Mouse (Mus musculus): ENCODE data around the gene Ppp2r2c. TPM values are rescaled to one million over a fixed set of nuclear protein-coding genes. Genes with fewer than 3 reads are reported as not detected.

Gene Ppp2r2c
- total RNA-seq, 2 experiments from 2014 or later, result 4.0 to 6.6 TPM

- peak; percentile 22 to 30 for DNase-seq
Observed at GRCm38 (mm10) chr5:36869578-36870236, 1.4 kb downstream of the Ppp2r2c start.

- DNase-seq, result no peak
Observed at GRCm38 (mm10) chr5:36870916-36871315, 2.6 kb downstream of the Ppp2r2c start.

DNA sequence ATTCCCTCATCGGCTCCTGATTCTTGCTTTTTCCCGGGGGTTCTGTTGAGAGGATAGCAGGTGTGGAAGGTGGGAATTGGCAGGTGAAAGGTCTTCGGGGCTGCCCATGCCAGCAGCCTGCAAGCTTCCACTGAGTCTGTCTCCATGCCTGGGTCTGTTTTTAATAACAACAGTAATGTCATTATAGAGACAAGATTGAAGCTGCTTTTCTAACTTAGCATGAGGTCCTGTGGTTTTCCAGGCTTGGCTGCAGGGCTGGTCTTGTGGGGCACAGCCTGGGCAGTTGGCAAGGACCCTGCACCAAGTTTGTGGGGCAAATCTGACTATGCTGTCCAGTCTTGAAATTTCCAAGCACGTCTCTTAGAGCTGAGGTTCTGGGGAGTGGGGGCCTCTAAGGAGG, 7.6 kb downstream of the Ppp2r2c start:
- no peak for DNase-seq

DNA sequence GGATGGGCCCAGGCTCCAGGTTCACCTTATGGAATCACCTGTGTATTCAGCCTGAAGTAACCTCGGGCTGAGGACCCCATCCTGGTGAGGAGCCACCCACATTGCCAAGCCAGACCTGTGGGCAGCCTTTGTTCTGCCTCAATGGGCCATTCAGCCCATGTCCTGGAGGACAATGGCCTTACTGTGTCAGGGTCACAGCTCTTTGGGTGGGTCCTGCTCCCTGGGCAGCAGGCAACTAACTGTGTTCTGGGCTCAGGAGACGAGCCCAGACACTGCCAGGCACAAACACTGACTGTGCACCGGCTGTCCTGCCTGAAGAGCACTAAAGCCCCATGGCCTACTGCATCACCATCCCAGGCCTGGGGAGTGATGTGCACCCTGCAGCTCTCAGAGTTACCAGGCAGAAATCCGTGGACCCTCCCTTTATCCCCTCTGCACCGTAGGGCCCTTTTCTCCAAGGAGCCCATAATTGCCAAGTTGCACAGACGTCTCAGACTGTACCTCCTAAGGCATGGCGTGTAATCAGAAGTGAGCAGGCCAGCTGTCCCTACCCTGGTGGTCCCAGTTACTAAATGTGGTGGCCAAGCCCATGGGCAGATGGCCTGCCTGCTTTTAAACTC, 8.6 kb downstream of the Ppp2r2c start:
- no peak for DNase-seq

DNA sequence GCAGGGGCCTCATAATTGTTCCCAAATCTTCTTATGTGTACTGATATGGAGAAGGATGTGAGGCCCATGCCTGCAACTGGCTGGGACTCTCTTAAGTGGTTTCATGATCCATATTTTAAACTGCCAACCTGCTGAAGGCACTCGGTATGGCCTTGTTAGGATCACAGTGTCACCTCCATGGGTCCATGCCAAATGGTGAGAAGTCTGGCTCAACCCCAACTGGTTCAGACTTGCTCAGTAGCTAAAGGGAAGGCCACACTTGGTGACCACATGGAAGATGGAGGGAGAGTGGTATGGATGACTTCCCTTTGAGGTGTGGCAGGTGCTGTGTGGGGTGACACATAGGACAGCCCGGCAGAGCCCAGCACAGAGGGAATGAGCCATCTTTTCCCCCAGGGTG, 9.3 kb downstream of the Ppp2r2c start:
- DNase-seq, result no peak

GRCm38 (mm10) chr5:36878801-36879200, 10.5 kb downstream of the Ppp2r2c start:
- no peak for DNase-seq

DNA sequence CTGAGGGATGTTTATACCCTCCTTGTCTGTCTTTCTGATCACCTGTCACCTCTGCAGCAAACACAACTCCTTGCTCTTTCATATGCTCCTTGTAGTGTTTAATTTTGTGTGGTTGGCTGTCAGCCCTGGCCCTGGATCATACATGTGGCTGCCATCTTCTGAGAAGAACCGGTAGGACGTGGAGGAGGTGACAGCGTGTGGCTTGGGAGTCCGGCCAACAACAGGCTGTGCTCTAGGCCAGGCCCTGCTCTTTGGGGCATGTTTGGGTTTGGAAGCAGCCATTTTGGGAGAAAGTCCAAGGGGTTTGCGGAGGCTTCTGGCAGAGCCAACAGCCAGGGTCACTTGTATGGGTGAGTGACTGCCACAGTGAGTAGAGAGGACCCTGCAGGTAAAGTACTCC, 12.3 kb downstream of the Ppp2r2c start:
- no peak for DNase-seq

- DNase-seq, result no peak
Observed at GRCm38 (mm10) chr5:36883516-36883915, 15.2 kb downstream of the Ppp2r2c start.

DNA sequence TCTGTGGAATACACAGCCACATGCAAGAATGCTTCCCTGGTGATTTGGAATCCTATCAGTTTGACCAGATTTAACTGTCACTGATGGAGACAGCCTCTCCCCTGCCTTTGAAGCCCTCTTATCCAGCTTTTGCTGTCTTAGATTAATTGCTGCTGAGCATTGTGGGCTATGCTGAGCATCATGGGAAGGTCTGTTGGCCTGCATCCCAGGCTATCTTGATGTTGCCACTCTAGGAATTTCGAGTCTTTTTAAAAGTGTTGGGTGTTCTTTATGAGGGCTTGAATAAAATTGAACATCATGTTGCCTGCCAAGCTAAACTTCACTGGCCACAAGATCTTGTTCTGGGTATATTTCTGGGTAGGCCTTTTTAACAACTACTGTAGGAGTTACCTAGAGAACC, 16.8 kb downstream of the Ppp2r2c start:
- no peak for DNase-seq

DNA sequence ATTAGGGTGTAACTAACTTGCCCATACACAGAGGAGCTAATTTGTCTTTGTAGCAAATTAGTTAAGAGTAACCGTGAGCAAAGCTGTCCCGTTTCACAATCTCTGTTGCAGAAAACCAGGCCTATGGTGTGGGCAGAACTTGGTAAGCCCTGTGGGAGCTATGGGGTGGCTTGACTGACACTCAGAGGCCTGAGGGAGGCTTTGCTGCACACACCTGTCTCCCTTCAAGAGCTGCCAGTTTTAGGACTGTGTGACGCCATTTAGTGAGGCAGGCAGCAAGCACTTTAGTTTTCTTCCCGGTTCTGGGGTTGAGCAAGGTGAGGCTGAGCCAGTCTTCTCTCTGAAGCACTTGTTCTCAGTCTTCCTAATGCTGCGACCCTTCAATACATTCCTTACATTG, 17.3 kb downstream of the Ppp2r2c start:
- no peak for DNase-seq

DNA sequence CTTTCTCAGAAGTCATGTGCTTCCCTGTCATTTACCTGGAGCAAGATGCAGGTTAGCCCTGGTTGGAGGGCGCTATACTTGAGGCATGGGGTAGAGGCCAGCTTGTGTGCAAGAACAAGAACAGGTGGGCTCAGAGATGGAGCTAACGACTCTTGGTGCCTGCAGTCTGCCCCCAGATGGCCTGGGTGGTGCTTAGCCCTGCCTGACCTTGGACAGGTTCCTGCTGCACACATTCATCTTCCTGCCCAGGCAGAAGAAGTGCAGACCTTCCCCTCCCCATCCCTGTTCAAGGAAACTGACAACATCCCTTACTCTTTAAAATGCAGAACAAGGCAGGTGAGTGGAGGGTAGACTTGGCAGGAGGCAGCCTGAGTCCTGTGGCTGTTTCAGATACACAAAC, 18.0 kb downstream of the Ppp2r2c start:
- no peak for DNase-seq

GRCm38 (mm10) chr5:36886852-36887283, 18.6 kb downstream of the Ppp2r2c start:
- DNase-seq, result no peak

DNA sequence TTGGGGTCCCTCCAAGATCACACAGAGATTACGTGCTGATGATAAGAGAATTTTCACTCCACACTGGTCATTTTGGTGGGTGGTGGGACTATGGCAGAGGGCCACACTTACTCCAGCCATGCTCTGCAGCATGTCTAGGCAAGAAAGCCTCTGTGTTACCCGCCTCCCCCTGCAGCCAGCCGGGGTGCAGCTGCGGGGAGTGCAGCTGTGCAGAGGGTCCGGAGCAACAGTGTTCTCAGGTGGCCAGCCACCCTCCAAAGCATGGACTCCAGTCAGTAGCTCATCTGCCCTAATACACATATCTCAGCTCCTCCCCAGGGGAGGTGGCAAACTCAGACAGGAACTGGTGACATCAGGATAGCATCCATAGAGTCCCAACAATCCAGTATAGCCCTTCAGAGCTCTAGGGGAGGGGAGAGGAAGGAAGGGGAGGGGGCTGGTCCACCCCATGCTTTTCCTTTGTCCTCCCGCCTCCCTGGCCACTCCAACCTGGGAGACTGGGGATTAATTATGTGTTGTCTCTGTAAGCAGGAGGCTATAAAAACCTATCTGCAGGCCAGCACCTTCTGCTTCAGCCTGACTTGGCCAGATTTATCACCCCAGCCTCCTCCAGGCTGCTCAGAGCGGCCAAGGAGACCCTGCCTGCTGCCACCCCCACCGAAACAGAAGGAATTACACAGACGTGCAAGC, 19.1 kb downstream of the Ppp2r2c start:
- no peak for DNase-seq

DNA sequence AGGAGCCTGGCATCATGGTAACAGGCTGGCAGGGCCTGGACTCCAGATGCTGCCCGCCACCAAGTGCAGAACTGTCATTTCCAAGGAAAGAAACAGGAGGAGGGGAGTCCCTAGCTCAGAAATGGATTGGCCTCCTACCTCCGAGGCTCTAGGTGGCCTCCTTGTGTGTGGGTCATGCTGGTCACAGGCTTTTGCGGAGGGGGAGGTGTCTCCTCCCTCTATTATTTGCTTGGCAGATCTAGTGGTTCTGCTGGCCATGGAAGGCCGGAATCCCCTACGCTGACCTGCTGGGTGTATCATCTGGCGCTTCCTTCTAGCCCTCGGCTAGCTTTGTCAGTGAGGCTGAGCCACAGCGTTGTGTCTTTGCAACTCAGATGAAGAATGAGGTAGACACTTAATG, 20.2 kb downstream of the Ppp2r2c start:
- DNase-seq, result no peak

DNA sequence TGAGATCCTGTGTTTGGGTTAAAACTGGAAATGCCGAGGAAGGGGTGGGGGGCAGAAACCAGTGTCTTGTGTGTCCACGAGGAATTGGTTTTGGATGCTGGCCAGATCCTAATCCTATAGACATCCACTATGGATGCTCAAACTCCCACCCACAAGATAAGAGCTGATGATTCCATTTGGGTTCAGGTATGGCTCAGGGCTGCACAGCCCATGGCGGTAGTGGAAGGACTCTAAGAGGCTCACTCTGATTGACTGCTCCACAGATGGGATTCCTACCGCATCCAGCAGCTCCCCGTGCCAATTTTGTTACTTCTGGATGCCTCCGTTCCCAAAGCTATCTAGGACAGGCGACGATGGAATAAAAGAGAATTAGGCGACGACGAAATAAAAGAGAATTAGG, 20.6 kb downstream of the Ppp2r2c start:
- no peak for DNase-seq

DNA sequence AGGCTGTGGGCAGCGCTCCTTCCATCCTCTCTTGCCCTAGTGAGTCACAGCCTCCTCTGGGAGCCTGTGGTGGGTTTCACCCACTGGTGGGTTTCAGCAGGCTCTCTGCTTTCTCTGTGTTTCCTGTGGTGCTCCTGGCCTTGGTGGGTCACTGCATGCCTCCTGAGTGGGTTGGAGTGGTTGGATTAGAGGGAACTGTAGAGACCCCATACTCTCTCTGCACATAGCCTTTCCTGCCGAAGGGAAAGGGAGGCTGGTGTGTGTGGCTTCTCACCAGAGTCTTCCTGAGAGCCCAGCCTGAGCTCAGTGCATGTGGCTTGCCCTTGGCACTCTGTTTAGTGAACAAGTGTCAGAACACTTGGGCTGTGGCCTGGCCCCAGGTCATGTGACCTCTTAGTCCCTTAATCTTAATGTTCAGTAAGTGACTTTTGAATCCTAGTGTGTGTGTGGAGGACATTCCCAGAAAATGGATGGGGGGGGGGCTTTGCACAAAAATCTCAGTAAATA, 21.1 kb downstream of the Ppp2r2c start:
- DNase-seq, result no peak

DNA sequence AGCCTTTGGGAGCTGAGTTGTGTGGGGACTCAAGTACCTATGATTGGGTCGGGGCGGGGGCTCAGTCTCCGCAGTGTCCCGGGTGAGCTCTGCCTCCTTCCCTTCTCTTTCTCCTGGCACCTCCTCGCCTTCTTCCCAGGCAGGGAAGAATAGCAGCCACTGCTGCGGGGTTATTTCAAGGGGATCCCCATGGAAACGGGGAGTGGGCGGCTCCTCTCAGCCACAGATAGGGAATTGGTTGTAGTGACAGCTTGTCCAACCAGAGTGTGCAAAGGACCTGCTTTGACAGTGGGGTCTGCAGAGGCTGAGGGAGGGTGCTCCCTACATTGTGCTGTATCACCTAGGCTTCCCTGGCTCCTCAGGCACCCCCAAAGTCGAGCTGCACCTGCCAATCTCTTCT, 22.5 kb downstream of the Ppp2r2c start:
- no peak for DNase-seq

DNA sequence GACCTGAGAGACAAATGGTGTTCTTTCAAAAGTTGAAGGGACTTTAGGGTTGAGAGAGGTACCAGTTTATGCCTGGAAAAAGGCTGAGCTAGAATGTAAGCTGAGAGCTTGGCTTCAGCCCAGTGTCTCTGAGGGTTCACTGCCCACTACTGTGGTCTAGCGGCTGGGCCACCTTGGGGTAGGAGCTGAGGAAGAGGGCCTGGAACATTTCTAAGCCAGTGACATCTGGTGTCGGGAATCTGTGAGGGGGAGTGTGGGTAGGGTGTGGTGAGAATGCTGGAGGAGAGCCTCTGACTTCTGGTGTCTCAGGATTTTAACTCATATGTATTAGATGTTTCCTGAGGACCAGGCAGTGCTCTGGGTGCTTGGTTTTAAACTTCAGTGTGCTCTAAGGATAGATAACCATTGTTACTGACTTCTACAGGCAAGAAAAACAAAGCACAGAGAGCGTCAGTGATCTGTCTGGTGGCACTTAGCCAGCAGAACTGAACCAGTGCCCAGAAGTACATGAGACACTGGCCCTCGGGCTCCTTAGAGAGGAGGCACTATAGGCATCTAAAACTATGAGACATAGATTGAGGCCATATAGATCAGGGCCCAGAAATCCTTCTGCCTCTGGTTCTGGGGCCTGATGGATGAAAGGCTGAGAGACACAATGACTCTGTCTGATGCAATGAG, 23.6 kb downstream of the Ppp2r2c start:
- DNase-seq, result no peak

DNA sequence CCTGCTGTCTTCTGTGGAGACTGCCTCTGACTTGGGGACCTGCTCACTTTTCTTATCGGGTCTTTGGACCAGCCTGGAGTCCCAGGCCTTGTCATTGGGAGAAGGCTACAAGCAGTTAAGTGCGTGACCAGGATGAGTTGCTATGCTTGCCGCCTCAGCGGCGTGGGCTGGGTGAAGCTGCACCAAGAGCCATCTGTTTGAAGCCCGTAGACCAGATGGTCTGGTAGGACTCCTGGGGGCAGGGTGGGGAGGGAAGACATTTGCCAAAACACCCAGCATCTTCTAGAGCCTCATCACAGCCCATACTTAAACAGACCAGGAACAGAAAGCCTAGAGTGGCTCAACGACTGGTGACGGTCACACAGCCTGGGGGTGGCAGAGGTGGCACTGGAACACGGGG, 24.9 kb downstream of the Ppp2r2c start:
- DNase-seq, result no peak

DNA sequence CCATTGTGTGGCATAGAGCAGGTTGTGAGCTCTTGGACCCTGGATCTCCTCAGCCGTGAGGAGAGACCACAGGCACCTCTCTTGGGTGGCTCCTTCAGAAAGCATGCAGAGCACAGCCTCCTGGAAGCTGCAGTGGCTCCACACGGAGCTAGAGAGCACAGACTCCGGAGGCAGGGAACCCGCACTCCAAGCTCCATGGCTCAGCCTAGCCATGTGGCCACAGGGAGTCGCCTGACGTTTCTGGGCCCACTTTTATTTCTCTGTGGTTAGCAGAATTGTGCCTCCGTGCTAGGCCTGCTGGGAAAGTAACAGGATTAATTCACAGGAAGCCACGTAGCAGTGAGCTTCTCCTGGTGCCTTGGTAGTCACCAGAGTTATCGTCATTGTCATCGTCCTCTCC, 25.8 kb downstream of the Ppp2r2c start:
- DNase-seq, result no peak

DNA sequence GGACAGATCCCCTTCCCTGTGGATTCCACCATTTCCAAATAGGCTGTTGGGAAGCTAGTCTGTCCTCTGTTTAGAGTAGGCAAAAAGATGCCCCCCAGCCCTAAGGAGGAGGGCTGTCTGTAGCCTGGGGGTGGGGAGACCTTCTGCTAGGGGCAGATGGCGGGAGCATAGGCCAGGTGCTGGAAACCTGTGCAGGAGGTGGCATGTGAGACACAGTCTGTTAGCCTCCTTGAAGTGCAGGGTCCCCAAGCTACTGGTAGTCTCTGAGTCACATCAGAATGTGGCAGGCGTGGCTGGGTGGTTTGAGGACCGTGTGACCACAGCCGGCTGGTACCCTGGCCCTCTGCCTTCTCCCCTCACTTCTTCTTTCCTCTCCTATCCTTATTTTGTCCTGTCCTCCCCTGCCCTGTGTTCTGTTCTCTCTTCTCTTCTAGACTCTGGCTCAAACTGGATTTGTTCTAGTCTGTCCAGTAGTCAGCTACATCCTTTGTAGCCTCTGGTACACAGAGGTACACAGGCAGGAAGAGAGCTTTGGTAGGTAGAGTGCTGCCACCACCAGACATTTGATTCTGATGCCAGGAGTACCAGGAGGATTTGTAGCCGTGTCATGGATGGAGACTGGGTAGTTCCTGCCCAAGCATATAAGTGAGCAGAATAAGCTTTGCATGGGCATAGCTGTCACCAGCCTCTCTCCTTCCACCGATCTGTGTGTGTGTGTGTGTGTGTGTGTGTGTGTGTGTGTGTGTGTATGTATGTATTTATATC, 26.5 kb downstream of the Ppp2r2c start:
- DNase-seq, result no peak

Measured in adrenal gland, postnatal 36 days (tissue).